Mouse (Mus musculus) CD8-positive naive resting alpha-beta T cell, adult 57 days (primary cell): ENCODE measurements around the gene Ppm1b. TPM values are rescaled to one million over a fixed set of nuclear protein-coding genes. Genes with fewer than 3 reads are reported as not detected.

ENCODE experiments used
- total RNA-seq: library from RNA; stranded (reverse); gene quantifications from one replicate; pipeline ENCODE4 v1.2.4, GENCODE M21; 2023

The Ppm1b gene
- total RNA-seq = 102 TPM

DNA sequence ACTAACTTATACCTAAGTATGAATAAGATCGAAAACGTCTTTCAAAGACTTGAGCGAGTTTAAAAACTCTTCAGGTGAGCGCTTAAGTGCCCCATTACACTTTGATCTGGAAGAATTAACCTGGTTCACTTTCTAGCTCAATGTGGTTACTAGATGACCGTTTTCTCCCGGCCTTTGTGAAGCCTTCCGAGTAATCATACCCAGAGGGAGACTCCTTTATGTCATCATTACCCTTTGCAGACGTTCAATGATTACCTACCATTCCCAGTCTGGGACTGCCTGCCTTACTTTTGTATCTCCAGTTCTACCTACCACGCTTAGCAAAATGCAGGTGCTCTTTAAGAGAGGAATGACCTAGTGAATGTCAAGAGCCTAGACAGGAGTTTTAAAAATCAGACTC, at the start of gene Ppm1b:
Gene Ppm1b, plus strand, starts transcription at position 301 of the 400 bp plus-strand sequence.

GRCm38 (mm10) chr17:85028093-85028739, 71.7 kb downstream of the Ppm1b start, which contains the start of gene Slc3a1:
Gene Slc3a1, plus strand, starts transcription at chr17:85028376.

Other genes with a start within 250 kb of the Ppm1b start
- 51.9 TPM for gene Lrpprc, start 166.0 kb upstream of the Ppm1b start, total RNA-seq
- 2.1 TPM for gene Slc3a1, start 71.6 kb downstream of the Ppm1b start, total RNA-seq
- 16.9 TPM for gene Prepl, start 133.5 kb downstream of the Ppm1b start, total RNA-seq
- 7.2 TPM for gene Camkmt, start 133.8 kb downstream of the Ppm1b start, total RNA-seq